Mouse (Mus musculus): ENCODE data around the gene Osbp. TPM values are rescaled to one million over a fixed set of nuclear protein-coding genes. Genes with fewer than 3 reads are reported as not detected.

Gene Osbp
- total and polyA plus RNA-seq, 2 experiments from 2014 or later: 2.6 to 25.5 TPM

GRCm38 (mm10) chr19:11949878-11950277 lies 15.9 kb upstream of the Osbp start:
- no peak for TF ChIP-seq CTCF (IDR thresholded peaks at IDR 0.05; ENCODE audit: low read depth)
- WGBS: 63% methylated on average over 1 of the region's 1 CpGs
- no peak for DNase-seq (ENCODE audit: low spot score)

GRCm38 (mm10) chr19:11950747-11951146 lies 15.0 kb upstream of the Osbp start:
- ATAC-seq: no peak
- Histone ChIP-seq H3K9ac (replicated peaks; ENCODE audit: low read length) (no peak overlapping the region), H3K27me3 (ENCODE audit: insufficient read depth, low read length) (no peaks in the 10 kb centered on the region), H3K4me1 (ENCODE audit: insufficient read depth, low read length) (no peaks in the 10 kb centered on the region), H3K27ac (no peak overlapping the region), H3K4me3 (ENCODE audit: low read length) (no peak overlapping the region), H3K36me3 (ENCODE audit: insufficient read depth, low read length) (no peaks in the 10 kb centered on the region; the same call in 1 of the 2 replicates), H3K9me3 (ENCODE audit: low read length) (no peaks in the 10 kb centered on the region), H3K4me2 (ENCODE audit: low read depth, low read length) (no peak overlapping the region)
- no peak for DNase-seq (ENCODE audit: low spot score)
- WGBS: 80% methylated on average over 7 of the region's 7 CpGs
- TF ChIP-seq CTCF (IDR thresholded peaks at IDR 0.05; ENCODE audit: low read depth): no peak

More at GRCm38 (mm10) chr19:11949878-11950277, 15.9 kb upstream of the Osbp start:
- Histone ChIP-seq H3K4me2 (ENCODE audit: low read depth, low read length) (no peak overlapping the region), H3K4me3 (ENCODE audit: low read length) (no peak overlapping the region), H3K4me1 (ENCODE audit: insufficient read depth, low read length) (no peaks in the 10 kb centered on the region), H3K9me3 (ENCODE audit: low read length) (no peaks in the 10 kb centered on the region), H3K36me3 (ENCODE audit: insufficient read depth, low read length) (no peaks in the 10 kb centered on the region; the same call in 1 of the 2 replicates), H3K9ac (replicated peaks; ENCODE audit: low read length) (no peak overlapping the region), H3K27me3 (ENCODE audit: insufficient read depth, low read length) (no peaks in the 10 kb centered on the region), H3K27ac (no peak overlapping the region)
- no peak for ATAC-seq

GRCm38 (mm10) chr19:11954206-11954605 lies 11.5 kb upstream of the Osbp start:
- 48% methylated on average over 6 of the region's 6 CpGs for WGBS
- peak; percentile 6 for DNase-seq (ENCODE audit: low spot score)
- no peaks in the 10 kb centered on the region for H3K36me3 ChIP-seq (ENCODE audit: insufficient read depth, low read length)
- H3K9me3 ChIP-seq (ENCODE audit: low read length): no peaks in the 10 kb centered on the region
- H3K4me3 ChIP-seq (ENCODE audit: low read length): no peak overlapping the region
- no peak overlapping the region for H3K9ac ChIP-seq (replicated peaks; ENCODE audit: low read length)
- H3K4me1 ChIP-seq (ENCODE audit: insufficient read depth, low read length): no peaks in the 10 kb centered on the region
- no peaks in the 10 kb centered on the region for H3K27me3 ChIP-seq (ENCODE audit: insufficient read depth, low read length)
- H3K27ac ChIP-seq: no peak overlapping the region
- peak; percentile 16; the same call in 1 of the 2 replicates for TF ChIP-seq CTCF (IDR thresholded peaks at IDR 0.05; ENCODE audit: low read depth)
- ATAC-seq: no peak
- no peak overlapping the region for H3K4me2 ChIP-seq (ENCODE audit: low read depth, low read length)

GRCm38 (mm10) chr19:11956636-11957035 lies 9.1 kb upstream of the Osbp start:
- DNase-seq (ENCODE audit: low spot score) (no peak), ATAC-seq (no peak)
- H3K27ac ChIP-seq: no peak overlapping the region
- TF ChIP-seq CTCF (IDR thresholded peaks at IDR 0.05; ENCODE audit: low read depth): no peak
- no peak overlapping the region for H3K4me2 ChIP-seq (ENCODE audit: low read depth, low read length)
- 94% methylated on average over 5 of the region's 5 CpGs for WGBS
- H3K27me3 ChIP-seq (ENCODE audit: insufficient read depth, low read length): no peaks in the 10 kb centered on the region
- no peaks in the 10 kb centered on the region for H3K9me3 ChIP-seq (ENCODE audit: low read length)
- no peak overlapping the region for H3K4me3 ChIP-seq (ENCODE audit: low read length)
- H3K9ac ChIP-seq (replicated peaks; ENCODE audit: low read length): no peak overlapping the region
- no peaks in the 10 kb centered on the region for H3K36me3 ChIP-seq (ENCODE audit: insufficient read depth, low read length)
- H3K4me1 ChIP-seq (ENCODE audit: insufficient read depth, low read length): no peaks in the 10 kb centered on the region

GRCm38 (mm10) chr19:11957396-11957795 lies 8.3 kb upstream of the Osbp start:
- Histone ChIP-seq H3K4me3 (ENCODE audit: low read length) (no peak overlapping the region), H3K27me3 (ENCODE audit: insufficient read depth, low read length) (no peaks in the 10 kb centered on the region), H3K36me3 (ENCODE audit: insufficient read depth, low read length) (no peaks in the 10 kb centered on the region), H3K4me2 (ENCODE audit: low read depth, low read length) (no peak overlapping the region), H3K4me1 (ENCODE audit: insufficient read depth, low read length) (no peaks in the 10 kb centered on the region), H3K9ac (replicated peaks; ENCODE audit: low read length) (no peak overlapping the region), H3K9me3 (ENCODE audit: low read length) (no peaks in the 10 kb centered on the region), H3K27ac (no peak overlapping the region)
- DNase-seq (ENCODE audit: low spot score): no peak
- no peak for TF ChIP-seq CTCF (IDR thresholded peaks at IDR 0.05; ENCODE audit: low read depth)
- 89% methylated on average over 5 of the region's 5 CpGs for WGBS
- no peak for ATAC-seq

- WGBS: 84% methylated on average over 8 of the region's 8 CpGs
- Histone ChIP-seq H3K9me3 (ENCODE audit: low read length) (no peaks in the 10 kb centered on the region), H3K27me3 (ENCODE audit: insufficient read depth, low read length) (no peaks in the 10 kb centered on the region), H3K9ac (replicated peaks; ENCODE audit: low read length) (no peak overlapping the region), H3K4me1 (ENCODE audit: insufficient read depth, low read length) (no peaks in the 10 kb centered on the region), H3K4me2 (ENCODE audit: low read depth, low read length) (no peak overlapping the region), H3K4me3 (ENCODE audit: low read length) (no peak overlapping the region), H3K36me3 (ENCODE audit: insufficient read depth, low read length) (no peaks in the 10 kb centered on the region), H3K27ac (no peak overlapping the region)
- no peak for ATAC-seq
- TF ChIP-seq CTCF (IDR thresholded peaks at IDR 0.05; ENCODE audit: low read depth): no peak
- no peak for DNase-seq (ENCODE audit: low spot score)
These were observed 7.9 kb upstream of the Osbp start for GRCm38 (mm10) chr19:11957846-11958245.

- Histone ChIP-seq H3K9ac (replicated peaks; ENCODE audit: low read length) (no peak overlapping the region), H3K4me2 (ENCODE audit: low read depth, low read length) (peak overlapping the region; percentile 64), H3K4me1 (ENCODE audit: insufficient read depth, low read length) (peaks cover 7% of the 10 kb centered on the region; the same call in 1 of the 2 replicates), H3K4me3 (ENCODE audit: low read length) (peak overlapping the region; percentile 82), H3K9me3 (ENCODE audit: low read length) (no peaks in the 10 kb centered on the region), H3K27ac (peak overlapping the region; percentile 84; the same call in 1 of the 2 replicates), H3K27me3 (ENCODE audit: insufficient read depth, low read length) (no peaks in the 10 kb centered on the region), H3K36me3 (ENCODE audit: insufficient read depth, low read length) (peaks cover 6% of the 10 kb centered on the region; the same call in 1 of the 2 replicates)
- WGBS: 94% methylated on average over 1 of the region's 1 CpGs
- peak; percentile 12 for DNase-seq (ENCODE audit: low spot score)
- TF ChIP-seq CTCF (IDR thresholded peaks at IDR 0.05; ENCODE audit: low read depth): peak; percentile 48
- no peak for ATAC-seq
These were observed 1.5 kb upstream of the Osbp start for GRCm38 (mm10) chr19:11964266-11964665.

Data from hindbrain, postnatal 0 days (tissue).